Mouse (Mus musculus) heart, embryonic 13.5 days (tissue): ENCODE results near the gene Man1a. TPM values are rescaled to one million over a fixed set of nuclear protein-coding genes. Genes with fewer than 3 reads are reported as not detected.

Experiments
- ATAC-seq: fragments of 200-750 bp; cut with Nextera tagmentation; 2 replicates; pipeline ENCODE4 v1.8.0; 2017; ENCODE audit warnings: moderate TSS enrichment; ENCODE audit not compliant: insufficient number of reproducible peaks, low FRiP score, low TSS enrichment; ENCODE audit errors: extremely low read depth
- H3K27ac ChIP-seq: fragments of 300-500 bp; sonication (generic); replicated peaks from 2 replicates; pipeline ENCODE4 v1.5.1; 2015; ENCODE audit warnings: moderate library complexity, mild to moderate bottlenecking, inconsistent platforms
- H3K27me3 ChIP-seq: fragments of 300-500 bp; sonication (generic); replicated peaks from 2 replicates; pipeline ENCODE4 v1.6.1; 2015; ENCODE audit warnings: mild to moderate bottlenecking, inconsistent platforms
- H3K36me3 ChIP-seq: fragments of 300-500 bp; sonication (generic); 2 replicates; pipeline ENCODE4 v1.6.1; 2015; ENCODE audit warnings: mild to moderate bottlenecking, inconsistent platforms
- H3K4me1 ChIP-seq: fragments of 300-500 bp; sonication (generic); 2 replicates; pipeline ENCODE4 v1.6.1; 2015; ENCODE audit warnings: inconsistent platforms
- H3K4me2 ChIP-seq: fragments of 300-500 bp; sonication (generic); 2 replicates; pipeline ENCODE4 v1.6.1; 2015; ENCODE audit warnings: inconsistent platforms, mild to moderate bottlenecking, moderate library complexity
- H3K4me3 ChIP-seq: fragments of 300-500 bp; sonication (generic); 2 replicates; pipeline ENCODE4 v1.5.1; 2015; ENCODE audit warnings: moderate library complexity, mild to moderate bottlenecking, inconsistent platforms
- H3K9ac ChIP-seq: fragments of 300-500 bp; sonication (generic); 2 replicates; pipeline ENCODE4 v1.6.1; 2015; ENCODE audit warnings: inconsistent platforms, mild to moderate bottlenecking, moderate library complexity
- H3K9me3 ChIP-seq: fragments of 300-500 bp; sonication (generic); 2 replicates; pipeline ENCODE4 v1.6.1; 2016; ENCODE audit warnings: inconsistent platforms
- WGBS: fragments of 180-500 bp; shearing (Covaris S2); methylation state at CpG from one replicate; pipeline ENCODE4 v1.1.7; 2015; ENCODE audit warnings: mixed read lengths; 5-methylcytosine and 5-hydroxymethylcytosine counted together
- polyA plus RNA-seq: library from polyadenylated mRNA; unstranded; fragments of >200 nt; fragmentation: Nextera tagmentation; extraction: Ambion mirVana; gene quantifications from 2 replicates; pipeline ENCODE4 v1.2.1, GENCODE M21; 2015

Man1a gene
- polyA plus RNA-seq, 1 experiment from 2014 or later = 4.2 TPM

GRCm38 (mm10) chr10:54038180-54038579, 38.2 kb downstream of the Man1a start:
- no peaks in the 10 kb centered on the region for H3K36me3 ChIP-seq
- H3K4me1 ChIP-seq = peaks cover 40% of the 10 kb centered on the region
- peak overlapping the region; percentile 82 for H3K27ac ChIP-seq
- peak overlapping the region; percentile 8; the same call in 1 of the 2 replicates for H3K4me3 ChIP-seq
- H3K27me3 ChIP-seq = no peaks in the 10 kb centered on the region
- 8% methylated on average over 5 of the region's 5 CpGs for WGBS
- H3K4me2 ChIP-seq = peak overlapping the region; percentile 53
- ATAC-seq = no peak
- H3K9me3 ChIP-seq = no peaks in the 10 kb centered on the region
- H3K9ac ChIP-seq = no peak overlapping the region

DNA sequence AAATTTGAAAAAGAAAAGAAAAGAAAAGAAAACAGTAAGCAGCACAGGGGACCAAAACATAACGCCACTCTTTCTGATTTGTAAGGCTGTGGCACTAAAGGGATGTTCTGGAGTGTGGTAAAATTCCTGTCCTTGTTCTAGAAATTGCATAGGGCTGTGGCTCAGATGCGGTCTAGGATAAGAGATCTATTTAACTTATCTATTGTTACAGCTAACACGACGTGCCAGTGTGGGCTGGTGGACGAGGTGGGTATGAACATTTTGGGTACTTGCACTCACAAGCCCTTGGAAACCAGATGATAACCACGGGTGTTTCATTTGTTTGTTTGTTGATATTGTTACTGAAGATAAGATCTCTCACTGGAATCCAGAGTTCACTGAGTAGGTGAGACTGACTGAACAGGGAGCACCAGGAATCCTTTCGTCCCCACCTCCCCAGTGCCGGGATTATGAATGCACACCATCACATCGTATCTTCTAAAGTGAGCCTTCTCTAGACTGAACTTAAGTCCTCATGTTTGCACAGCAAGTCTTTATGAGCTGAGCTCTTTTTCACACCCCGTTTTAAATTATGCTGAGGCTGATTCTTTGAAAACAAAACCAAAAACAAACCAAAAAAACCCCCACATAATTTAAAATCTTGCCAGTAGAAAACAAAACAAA, 38.9 kb downstream of the Man1a start:
- Histone ChIP-seq H3K27me3 (no peaks in the 10 kb centered on the region), H3K4me3 (no peak overlapping the region), H3K4me1 (peaks cover 43% of the 10 kb centered on the region), H3K9me3 (no peaks in the 10 kb centered on the region), H3K4me2 (no peak overlapping the region), H3K9ac (no peak overlapping the region), H3K27ac (peak overlapping the region; percentile 82; the same call in 1 of the 2 replicates), H3K36me3 (no peaks in the 10 kb centered on the region)
- no peak for ATAC-seq
- 59% methylated on average over 10 of the region's 10 CpGs for WGBS

GRCm38 (mm10) chr10:54035586-54035985, 40.8 kb downstream of the Man1a start:
- Histone ChIP-seq H3K27me3 (no peaks in the 10 kb centered on the region), H3K36me3 (no peaks in the 10 kb centered on the region; the same call in 1 of the 2 replicates), H3K27ac (no peak overlapping the region), H3K4me2 (no peak overlapping the region), H3K9ac (no peak overlapping the region), H3K9me3 (no peaks in the 10 kb centered on the region), H3K4me1 (peaks cover 43% of the 10 kb centered on the region), H3K4me3 (no peak overlapping the region)
- no peak for ATAC-seq
- WGBS = 88% methylated on average over 1 of the region's 1 CpGs

DNA sequence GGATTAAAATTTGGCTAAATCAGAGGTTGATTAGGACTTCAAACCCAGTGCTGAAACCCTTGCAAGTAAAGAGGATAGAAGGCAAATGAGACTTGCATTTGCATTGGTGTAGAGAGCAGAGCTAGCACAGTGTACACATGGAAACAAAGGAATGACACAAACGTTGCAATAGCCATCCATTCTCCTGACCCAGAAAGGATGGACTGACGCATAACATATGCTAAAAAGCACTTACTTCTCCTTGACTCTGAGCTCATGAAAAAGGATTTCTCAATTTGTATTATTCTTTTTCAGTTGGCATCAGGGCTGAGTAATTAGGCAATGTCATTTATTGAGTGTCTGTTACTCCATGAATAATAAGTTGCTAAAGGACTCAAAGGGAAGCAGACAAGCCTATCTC, 41.6 kb downstream of the Man1a start:
- no peak for ATAC-seq
- H3K4me3 ChIP-seq = no peak overlapping the region
- WGBS = 74% methylated on average over 2 of the region's 2 CpGs
- peaks cover 3% of the 10 kb centered on the region; the same call in 1 of the 2 replicates for H3K36me3 ChIP-seq
- H3K9me3 ChIP-seq = no peaks in the 10 kb centered on the region
- no peaks in the 10 kb centered on the region for H3K27me3 ChIP-seq
- peaks cover 34% of the 10 kb centered on the region for H3K4me1 ChIP-seq
- no peak overlapping the region for H3K4me2 ChIP-seq
- no peak overlapping the region for H3K27ac ChIP-seq
- no peak overlapping the region for H3K9ac ChIP-seq

DNA sequence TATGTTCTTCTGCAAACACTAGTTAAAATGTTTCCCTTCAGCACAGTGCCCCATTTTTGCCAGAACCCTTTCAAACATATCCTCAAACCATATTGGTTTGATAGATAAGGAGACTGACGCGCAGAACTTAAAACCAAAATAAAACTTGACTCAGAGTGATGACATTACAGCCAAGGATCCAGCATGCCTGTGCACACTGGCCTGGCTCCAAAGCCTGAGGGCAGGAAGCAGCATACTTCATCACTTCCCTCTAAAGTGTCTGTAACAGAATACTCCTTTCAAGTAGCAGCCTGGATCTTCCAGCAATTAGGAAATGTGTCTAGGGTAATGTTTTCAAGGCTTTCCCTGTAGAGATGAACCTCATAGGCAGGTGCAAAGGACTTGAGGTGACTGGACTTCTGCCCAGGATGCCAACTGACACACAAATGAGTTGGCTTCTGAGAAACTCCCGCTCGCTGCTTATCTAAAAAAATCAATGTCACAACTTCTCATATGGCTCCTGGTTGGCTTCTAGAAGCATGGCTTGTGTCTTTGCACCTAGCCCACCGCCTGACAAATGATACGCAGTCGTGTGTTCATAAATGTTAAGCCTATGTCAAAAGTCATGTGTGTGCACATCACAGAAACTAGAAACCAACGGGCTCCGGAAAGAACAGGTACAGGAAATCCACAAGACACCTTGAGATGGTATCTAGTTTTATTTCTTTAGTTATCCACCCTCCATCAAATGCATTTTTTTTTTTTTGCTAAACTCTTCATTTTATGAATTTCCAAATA, 43.9 kb downstream of the Man1a start:
- Histone ChIP-seq H3K27me3 (no peaks in the 10 kb centered on the region), H3K4me1 (peaks cover 15% of the 10 kb centered on the region), H3K9me3 (no peaks in the 10 kb centered on the region), H3K27ac (peak overlapping the region; percentile 59), H3K4me3 (no peak overlapping the region), H3K36me3 (peaks cover 16% of the 10 kb centered on the region), H3K4me2 (0 out of 2 replicates have a peak overlapping the region, but pooled peaks have one; percentile 16), H3K9ac (no peak overlapping the region)
- ATAC-seq = no peak
- 64% methylated on average over 9 of the region's 9 CpGs for WGBS

DNA sequence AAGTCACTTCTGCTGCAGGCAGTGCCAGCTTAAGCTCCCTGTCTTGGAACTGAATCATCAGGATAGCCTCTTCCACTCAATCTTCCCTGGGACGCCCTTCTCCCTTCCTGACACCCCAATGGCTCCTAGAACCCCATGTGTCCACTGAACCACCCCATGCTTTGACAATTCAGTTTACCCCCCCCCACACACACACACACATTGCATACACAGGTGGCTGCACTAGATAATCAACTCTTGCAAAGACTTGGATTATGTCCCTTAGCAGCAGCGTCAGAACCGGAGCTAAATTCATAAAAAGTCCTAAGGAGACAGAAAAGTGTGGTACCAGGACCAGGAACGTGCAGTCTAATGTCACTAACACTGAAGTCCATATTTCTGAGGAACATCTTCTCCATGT, 47.5 kb downstream of the Man1a start:
- Histone ChIP-seq H3K36me3 (peaks cover 19% of the 10 kb centered on the region), H3K4me1 (peaks cover 22% of the 10 kb centered on the region), H3K9me3 (no peaks in the 10 kb centered on the region), H3K27ac (no peak overlapping the region), H3K27me3 (no peaks in the 10 kb centered on the region), H3K4me3 (no peak overlapping the region), H3K9ac (no peak overlapping the region), H3K4me2 (no peak overlapping the region)
- no peak for ATAC-seq
- WGBS = 95% methylated on average over 4 of the region's 4 CpGs

DNA sequence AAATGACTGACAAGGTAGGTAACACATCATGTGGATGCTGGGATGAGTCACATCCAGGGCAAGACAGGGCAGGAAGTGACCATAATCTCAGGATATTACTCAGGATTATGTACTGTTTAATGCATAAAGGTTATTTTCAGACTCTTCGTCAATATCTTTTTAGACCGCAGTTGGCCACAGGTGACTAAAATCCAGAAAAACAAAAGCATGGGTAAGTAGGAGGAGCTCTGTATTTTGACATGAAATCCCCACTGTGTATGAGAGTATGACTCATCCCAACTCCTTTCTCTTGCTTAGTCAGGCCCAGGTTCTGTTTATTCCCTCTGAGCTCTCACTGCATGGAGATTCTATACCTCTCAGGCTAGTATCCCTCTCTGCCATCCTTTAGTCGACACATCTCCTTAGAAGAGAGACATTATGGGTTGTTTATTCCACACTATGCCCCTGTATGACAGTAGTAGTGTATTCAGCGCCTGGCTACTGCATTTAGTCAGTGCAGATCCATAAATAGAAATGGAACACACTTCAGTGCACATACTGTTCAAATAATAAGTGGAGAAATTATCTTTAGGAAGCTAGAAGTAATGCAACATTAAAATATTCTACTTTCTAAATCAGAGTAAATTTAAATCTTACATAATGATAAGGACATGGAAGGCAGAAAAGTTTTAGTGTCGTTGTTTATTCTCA, 49.5 kb downstream of the Man1a start:
- Histone ChIP-seq H3K4me1 (peaks cover 13% of the 10 kb centered on the region), H3K9me3 (no peaks in the 10 kb centered on the region), H3K27me3 (no peaks in the 10 kb centered on the region), H3K4me3 (no peak overlapping the region), H3K27ac (peak overlapping the region; percentile 63), H3K9ac (no peak overlapping the region), H3K4me2 (no peak overlapping the region), H3K36me3 (peaks cover 19% of the 10 kb centered on the region)
- 74% methylated on average over 5 of the region's 5 CpGs for whole genome bisulfite sequencing
- no peak for ATAC-seq

- Histone ChIP-seq H3K9me3 (no peaks in the 10 kb centered on the region), H3K9ac (no peak overlapping the region), H3K4me1 (peaks cover 13% of the 10 kb centered on the region), H3K4me3 (no peak overlapping the region), H3K27me3 (no peaks in the 10 kb centered on the region), H3K36me3 (peaks cover 19% of the 10 kb centered on the region), H3K4me2 (no peak overlapping the region), H3K27ac (no peak overlapping the region)
- no peak for ATAC-seq
- WGBS = 84% methylated on average over 4 of the region's 4 CpGs
These were observed 50.3 kb downstream of the Man1a start for GRCm38 (mm10) chr10:54026101-54026500.

DNA sequence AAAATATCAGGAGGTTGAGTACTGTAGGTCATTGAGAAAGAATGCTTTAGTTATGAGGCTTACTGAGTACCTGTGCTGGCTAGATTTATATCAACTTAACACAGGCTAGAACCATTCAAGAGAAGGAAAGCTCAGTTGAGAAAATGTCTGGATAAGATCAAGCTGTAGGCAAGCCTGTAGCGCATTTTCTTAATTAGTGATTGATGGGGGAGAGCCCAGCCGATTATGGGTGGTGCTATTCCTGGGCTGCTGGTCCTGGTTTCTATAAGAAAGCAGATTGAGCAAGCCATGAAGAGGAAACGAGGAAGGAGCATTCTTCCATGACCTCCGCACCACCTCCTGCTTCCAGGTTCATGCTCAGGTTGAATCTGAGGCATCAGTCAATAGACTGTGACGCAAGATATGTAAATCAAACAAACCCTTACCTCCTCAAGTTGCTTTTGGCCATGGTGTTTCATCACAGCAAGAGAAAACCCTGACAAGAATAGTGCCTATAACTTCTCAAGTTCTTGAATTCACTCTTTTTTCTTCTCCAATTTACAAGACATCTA, 58.4 kb downstream of the Man1a start:
- Histone ChIP-seq H3K9me3 (no peaks in the 10 kb centered on the region), H3K4me2 (no peak overlapping the region), H3K9ac (no peak overlapping the region), H3K4me1 (0 out of 2 replicates have a peak, but pooled peaks cover 4% of the 10 kb centered on the region), H3K27ac (no peak overlapping the region), H3K36me3 (no peaks in the 10 kb centered on the region), H3K27me3 (no peaks in the 10 kb centered on the region), H3K4me3 (no peak overlapping the region)
- ATAC-seq = no peak
- 65% methylated on average over 5 of the region's 5 CpGs for whole genome bisulfite sequencing

DNA sequence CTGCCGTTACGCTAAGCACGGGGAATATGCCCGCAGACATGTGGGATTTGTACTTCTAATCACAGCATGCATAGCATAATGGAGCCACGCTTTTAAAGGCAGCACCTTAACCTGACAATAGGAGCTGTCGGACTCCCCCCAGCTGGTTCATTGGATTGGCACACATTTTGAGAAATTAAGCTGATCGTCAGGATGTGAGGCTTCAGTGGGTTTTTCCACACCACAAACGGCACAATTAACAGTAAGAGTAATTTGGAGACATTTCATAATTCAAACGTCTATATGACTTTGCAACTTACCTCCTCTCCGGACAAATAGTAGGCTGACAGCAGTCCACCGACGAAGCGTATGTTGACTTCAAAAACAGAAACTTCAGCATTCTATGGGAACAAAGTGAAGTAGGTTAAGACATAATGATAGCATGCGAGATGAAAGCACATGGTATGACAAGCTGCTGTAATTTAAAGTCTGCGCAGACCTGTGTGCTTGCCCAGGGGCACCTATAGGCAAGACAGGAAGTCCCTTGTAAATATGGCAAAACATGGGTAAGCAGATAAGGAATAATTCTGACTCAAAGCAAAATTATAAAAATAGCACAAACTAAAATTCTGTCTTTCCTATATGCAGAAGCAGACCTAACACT, 62.2 kb downstream of the Man1a start:
- H3K9me3 ChIP-seq = no peaks in the 10 kb centered on the region
- H3K9ac ChIP-seq = no peak overlapping the region
- no peak overlapping the region for H3K27ac ChIP-seq
- 84% methylated on average over 15 of the region's 15 CpGs for WGBS
- no peak overlapping the region for H3K4me3 ChIP-seq
- 0 out of 2 replicates have a peak, but pooled peaks cover 4% of the 10 kb centered on the region for H3K4me1 ChIP-seq
- H3K4me2 ChIP-seq = no peak overlapping the region
- ATAC-seq = no peak
- no peaks in the 10 kb centered on the region for H3K27me3 ChIP-seq
- H3K36me3 ChIP-seq = no peaks in the 10 kb centered on the region
